Mouse (Mus musculus) cerebellum, postnatal 10 days (tissue): ENCODE results near the gene Tut4.

ENCODE experiments used
- DNase-seq, 2 experiments: peaks; one replicate each; pipeline ENCODE4 v3.0.0; 2021; ENCODE audit warnings: mixed read lengths in 2 of 2

Gene Tut4

DNA sequence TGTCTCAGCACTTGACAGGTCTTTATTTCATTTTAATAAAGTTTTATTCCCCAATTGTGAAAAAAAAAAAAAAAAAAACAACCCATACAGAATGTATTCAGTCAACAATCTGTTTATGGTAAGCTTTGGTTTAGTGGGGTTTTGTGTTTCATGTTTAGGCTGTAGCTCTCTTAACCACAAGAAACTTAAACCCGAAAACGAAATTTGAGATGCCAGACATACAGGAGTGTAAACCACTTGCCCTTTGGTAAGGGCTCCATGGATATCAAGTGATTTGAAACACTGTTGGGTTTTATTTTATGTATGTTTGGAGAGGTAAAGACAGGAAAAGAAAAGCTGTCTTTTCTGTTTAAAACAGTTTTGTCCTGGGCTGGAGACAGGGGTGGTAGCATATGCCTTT is 80.5 kb downstream of the Tut4 start:
- no peak for DNase-seq

DNA sequence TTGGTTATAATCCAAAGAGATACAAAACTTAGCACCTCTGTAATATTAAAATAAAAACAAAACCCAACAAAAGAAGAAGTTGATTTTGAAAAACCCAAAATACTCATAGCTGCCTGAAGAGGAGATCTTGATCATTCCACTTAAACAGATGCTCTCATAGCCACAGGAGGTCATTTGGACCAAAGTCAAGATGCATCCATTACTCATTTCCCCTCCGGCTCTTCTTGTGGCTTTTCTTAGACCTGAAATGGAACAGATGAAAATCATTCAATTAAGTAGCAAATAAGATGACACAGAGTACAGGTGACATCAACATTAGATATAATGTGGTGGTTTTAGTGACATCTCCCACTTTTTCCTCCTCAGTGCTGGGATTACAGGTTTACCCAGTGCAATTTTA is 105.8 kb downstream of the Tut4 start:
- DNase-seq, result peak; percentile 13 to 23

GRCm38 (mm10) chr4:108572644-108573043 is 113.4 kb downstream of the Tut4 start:
- DNase-seq, result no peak

GRCm38 (mm10) chr4:108578840-108579742 is 119.9 kb downstream of the Tut4 start, which contains the start of the genes Prpf38a and Orc1:
Prpf38a (minus strand) TSS chr4:108579336.
Orc1 (plus strand) TSS chr4:108579423.
- peak; percentile 99 for DNase-seq

GRCm38 (mm10) chr4:108579743-108580411 is 120.7 kb downstream of the Tut4 start:
- DNase-seq, result no peak

- no peak for DNase-seq
These were observed 134.2 kb downstream of the Tut4 start for GRCm38 (mm10) chr4:108593376-108593775.

DNA sequence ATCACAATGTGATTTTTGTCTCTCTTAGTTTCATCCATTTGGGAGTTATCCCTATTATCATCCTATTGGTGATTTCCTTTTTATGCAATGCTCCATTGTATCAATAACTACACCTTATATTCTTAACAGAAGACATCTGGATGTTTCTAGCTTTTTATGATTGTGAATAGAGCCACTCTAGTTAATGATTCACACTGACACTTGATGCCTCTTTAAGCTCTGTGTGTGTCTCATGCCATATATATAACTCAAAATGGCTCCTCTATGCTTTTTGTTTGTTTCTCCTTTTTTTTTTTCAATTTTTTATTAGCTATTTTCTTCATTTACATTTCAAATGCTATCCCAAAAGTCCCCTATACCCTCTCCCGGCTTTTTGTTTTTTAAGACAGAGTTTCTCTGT is 136.6 kb downstream of the Tut4 start:
- DNase-seq, result no peak

- no peak for DNase-seq
These were observed 139.1 kb downstream of the Tut4 start for GRCm38 (mm10) chr4:108598306-108598705.

DNA sequence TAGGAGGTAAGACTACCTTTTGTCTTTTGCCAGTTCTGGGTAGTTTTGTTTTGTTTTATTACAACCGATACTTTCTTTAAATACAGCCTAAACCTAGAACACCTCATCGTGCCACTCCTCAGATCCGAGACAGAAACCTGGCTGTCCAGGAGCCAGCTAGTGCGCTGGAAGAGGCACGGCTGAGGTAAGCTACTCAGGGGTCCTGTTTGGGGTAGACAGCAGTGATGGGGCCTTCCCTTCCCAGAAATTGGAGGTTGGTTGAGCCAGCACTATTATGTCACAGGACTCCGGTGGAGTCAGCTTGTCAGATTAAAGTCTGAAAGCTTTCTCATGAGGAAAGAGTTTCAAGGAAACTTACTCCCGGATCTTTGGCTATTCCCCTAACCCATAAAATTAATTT is 142.6 kb downstream of the Tut4 start:
- no peak for DNase-seq

GRCm38 (mm10) chr4:108608651-108609050 is 149.4 kb downstream of the Tut4 start:
- no peak for DNase-seq
